Mouse (Mus musculus) heart, embryonic 13.5 days (tissue): ENCODE measurements around the gene Ccdc88c. TPM values are rescaled to one million over a fixed set of nuclear protein-coding genes. Genes with fewer than 3 reads are reported as not detected.

Experiments used
- ATAC-seq: fragments of 200-750 bp; cut with Nextera tagmentation; 2 replicates; pipeline ENCODE4 v1.8.0; 2017; ENCODE audit warnings: moderate TSS enrichment; ENCODE audit not compliant: insufficient number of reproducible peaks, low FRiP score, low TSS enrichment; ENCODE audit errors: extremely low read depth
- H3K27ac ChIP-seq: fragments of 300-500 bp; sonication (generic); replicated peaks from 2 replicates; pipeline ENCODE4 v1.5.1; 2015; ENCODE audit warnings: moderate library complexity, mild to moderate bottlenecking, inconsistent platforms
- H3K27me3 ChIP-seq: fragments of 300-500 bp; sonication (generic); replicated peaks from 2 replicates; pipeline ENCODE4 v1.6.1; 2015; ENCODE audit warnings: mild to moderate bottlenecking, inconsistent platforms
- H3K36me3 ChIP-seq: fragments of 300-500 bp; sonication (generic); 2 replicates; pipeline ENCODE4 v1.6.1; 2015; ENCODE audit warnings: mild to moderate bottlenecking, inconsistent platforms
- H3K4me1 ChIP-seq: fragments of 300-500 bp; sonication (generic); 2 replicates; pipeline ENCODE4 v1.6.1; 2015; ENCODE audit warnings: inconsistent platforms
- H3K4me2 ChIP-seq: fragments of 300-500 bp; sonication (generic); 2 replicates; pipeline ENCODE4 v1.6.1; 2015; ENCODE audit warnings: inconsistent platforms, mild to moderate bottlenecking, moderate library complexity
- H3K4me3 ChIP-seq: fragments of 300-500 bp; sonication (generic); 2 replicates; pipeline ENCODE4 v1.5.1; 2015; ENCODE audit warnings: moderate library complexity, mild to moderate bottlenecking, inconsistent platforms
- H3K9ac ChIP-seq: fragments of 300-500 bp; sonication (generic); 2 replicates; pipeline ENCODE4 v1.6.1; 2015; ENCODE audit warnings: inconsistent platforms, mild to moderate bottlenecking, moderate library complexity
- H3K9me3 ChIP-seq: fragments of 300-500 bp; sonication (generic); 2 replicates; pipeline ENCODE4 v1.6.1; 2016; ENCODE audit warnings: inconsistent platforms
- WGBS: fragments of 180-500 bp; shearing (Covaris S2); methylation state at CpG from one replicate; pipeline ENCODE4 v1.1.7; 2015; ENCODE audit warnings: mixed read lengths; 5-methylcytosine and 5-hydroxymethylcytosine counted together
- polyA plus RNA-seq: library from polyadenylated mRNA; unstranded; fragments of >200 nt; fragmentation: Nextera tagmentation; extraction: Ambion mirVana; gene quantifications from 2 replicates; pipeline ENCODE4 v1.2.1, GENCODE M21; 2015

The Ccdc88c gene
- polyA plus RNA-seq, 1 experiment from 2014 or later: 1.8 TPM

- Histone ChIP-seq H3K27me3 (peaks cover 97% of the 10 kb centered on the region), H3K9ac (no peak overlapping the region), H3K9me3 (0 out of 2 replicates have a peak, but pooled peaks cover 4% of the 10 kb centered on the region), H3K4me1 (no peaks in the 10 kb centered on the region), H3K27ac (no peak overlapping the region), H3K4me2 (no peak overlapping the region), H3K36me3 (peaks cover 13% of the 10 kb centered on the region), H3K4me3 (no peak overlapping the region)
- WGBS: 82% methylated on average over 21 of the region's 21 CpGs
- ATAC-seq: no peak
Measured at GRCm38 (mm10) chr12:100944921-100945336, 83.9 kb downstream of the Ccdc88c start.

GRCm38 (mm10) chr12:100943146-100943545, 85.7 kb downstream of the Ccdc88c start:
- Histone ChIP-seq H3K9me3 (0 out of 2 replicates have a peak, but pooled peaks cover 4% of the 10 kb centered on the region), H3K4me2 (no peak overlapping the region), H3K9ac (no peak overlapping the region), H3K36me3 (peaks cover 13% of the 10 kb centered on the region), H3K27me3 (peaks cover 91% of the 10 kb centered on the region), H3K4me1 (0 out of 2 replicates have a peak, but pooled peaks cover 5% of the 10 kb centered on the region), H3K4me3 (no peak overlapping the region), H3K27ac (no peak overlapping the region)
- 62% methylated on average over 4 of the region's 4 CpGs for WGBS
- no peak for ATAC-seq

- Histone ChIP-seq H3K27ac (no peak overlapping the region), H3K4me2 (no peak overlapping the region), H3K27me3 (peaks cover 89% of the 10 kb centered on the region), H3K9me3 (no peaks in the 10 kb centered on the region), H3K4me3 (no peak overlapping the region), H3K36me3 (peaks cover 6% of the 10 kb centered on the region), H3K9ac (no peak overlapping the region), H3K4me1 (peaks cover 8% of the 10 kb centered on the region)
- 87% methylated on average over 3 of the region's 3 CpGs for WGBS
- ATAC-seq: no peak
Measured at GRCm38 (mm10) chr12:100941361-100941760, 87.5 kb downstream of the Ccdc88c start.

GRCm38 (mm10) chr12:100937441-100938360, 91.2 kb downstream of the Ccdc88c start:
- Histone ChIP-seq H3K27ac (peak overlapping the region; percentile 53), H3K4me1 (peaks cover 14% of the 10 kb centered on the region), H3K27me3 (peaks cover 55% of the 10 kb centered on the region), H3K4me3 (no peak overlapping the region), H3K4me2 (no peak overlapping the region), H3K36me3 (no peaks in the 10 kb centered on the region), H3K9ac (no peak overlapping the region), H3K9me3 (no peaks in the 10 kb centered on the region)
- WGBS: 62% methylated on average over 21 of the region's 21 CpGs
- ATAC-seq: no peak

GRCm38 (mm10) chr12:100936737-100937136, 92.1 kb downstream of the Ccdc88c start:
- ATAC-seq: no peak
- 89% methylated on average over 4 of the region's 4 CpGs for WGBS
- Histone ChIP-seq H3K4me2 (no peak overlapping the region), H3K36me3 (no peaks in the 10 kb centered on the region), H3K27me3 (peaks cover 47% of the 10 kb centered on the region), H3K27ac (0 out of 2 replicates have a peak overlapping the region, but pooled peaks have one; percentile 28), H3K9me3 (no peaks in the 10 kb centered on the region), H3K9ac (no peak overlapping the region), H3K4me3 (no peak overlapping the region), H3K4me1 (peaks cover 14% of the 10 kb centered on the region)

GRCm38 (mm10) chr12:100936116-100936515, 92.7 kb downstream of the Ccdc88c start:
- H3K36me3 ChIP-seq: 0 out of 2 replicates have a peak, but pooled peaks cover 4% of the 10 kb centered on the region
- no peak overlapping the region for H3K4me2 ChIP-seq
- no peak overlapping the region for H3K9ac ChIP-seq
- 11% methylated on average over 2 of the region's 2 CpGs for WGBS
- H3K4me3 ChIP-seq: no peak overlapping the region
- H3K27me3 ChIP-seq: peaks cover 40% of the 10 kb centered on the region
- no peaks in the 10 kb centered on the region for H3K9me3 ChIP-seq
- H3K27ac ChIP-seq: no peak overlapping the region
- ATAC-seq: no peak
- peaks cover 14% of the 10 kb centered on the region for H3K4me1 ChIP-seq

- Histone ChIP-seq H3K27ac (no peak overlapping the region), H3K4me2 (no peak overlapping the region), H3K4me1 (peaks cover 14% of the 10 kb centered on the region), H3K9ac (peak overlapping the region; percentile 15; the same call in 1 of the 2 replicates), H3K4me3 (no peak overlapping the region), H3K9me3 (no peaks in the 10 kb centered on the region), H3K36me3 (0 out of 2 replicates have a peak, but pooled peaks cover 4% of the 10 kb centered on the region), H3K27me3 (peaks cover 30% of the 10 kb centered on the region)
- no peak for ATAC-seq
- 59% methylated on average over 5 of the region's 5 CpGs for WGBS
Measured at GRCm38 (mm10) chr12:100934796-100935195, 94.1 kb downstream of the Ccdc88c start.

GRCm38 (mm10) chr12:100931653-100932052, 97.2 kb downstream of the Ccdc88c start:
- no peak for ATAC-seq
- H3K4me2 ChIP-seq: no peak overlapping the region
- H3K4me1 ChIP-seq: peaks cover 6% of the 10 kb centered on the region; the same call in 1 of the 2 replicates
- no peak overlapping the region for H3K9ac ChIP-seq
- 93% methylated on average over 14 of the region's 14 CpGs for WGBS
- H3K4me3 ChIP-seq: no peak overlapping the region
- H3K9me3 ChIP-seq: no peaks in the 10 kb centered on the region
- peaks cover 5% of the 10 kb centered on the region; the same call in 1 of the 2 replicates for H3K27me3 ChIP-seq
- H3K36me3 ChIP-seq: 0 out of 2 replicates have a peak, but pooled peaks cover 8% of the 10 kb centered on the region
- no peak overlapping the region for H3K27ac ChIP-seq

GRCm38 (mm10) chr12:100928286-100928685, 100.6 kb downstream of the Ccdc88c start:
- no peak overlapping the region for H3K27ac ChIP-seq
- no peaks in the 10 kb centered on the region for H3K4me1 ChIP-seq
- 0 out of 2 replicates have a peak, but pooled peaks cover 8% of the 10 kb centered on the region for H3K36me3 ChIP-seq
- no peak overlapping the region for H3K9ac ChIP-seq
- no peak overlapping the region for H3K4me3 ChIP-seq
- no peak for ATAC-seq
- H3K27me3 ChIP-seq: no peaks in the 10 kb centered on the region
- no peaks in the 10 kb centered on the region for H3K9me3 ChIP-seq
- WGBS: 86% methylated on average over 9 of the region's 9 CpGs
- no peak overlapping the region for H3K4me2 ChIP-seq

GRCm38 (mm10) chr12:100925644-100926619, 102.9 kb downstream of the Ccdc88c start:
- no peaks in the 10 kb centered on the region for H3K4me1 ChIP-seq
- 64% methylated on average over 14 of the region's 14 CpGs for WGBS
- no peaks in the 10 kb centered on the region for H3K9me3 ChIP-seq
- H3K36me3 ChIP-seq: 0 out of 2 replicates have a peak, but pooled peaks cover 5% of the 10 kb centered on the region
- H3K27ac ChIP-seq: no peak overlapping the region
- no peak overlapping the region for H3K9ac ChIP-seq
- ATAC-seq: no peak
- peaks cover 9% of the 10 kb centered on the region; the same call in 1 of the 2 replicates for H3K27me3 ChIP-seq
- H3K4me3 ChIP-seq: no peak overlapping the region
- H3K4me2 ChIP-seq: no peak overlapping the region
